Mouse (Mus musculus): ENCODE results near the gene Acta1. TPM values are rescaled to one million over a fixed set of nuclear protein-coding genes. Genes with fewer than 3 reads are reported as not detected.

Acta1 gene
- polyA plus RNA-seq, 1 experiment from 2014 or later: 159 TPM

DNA sequence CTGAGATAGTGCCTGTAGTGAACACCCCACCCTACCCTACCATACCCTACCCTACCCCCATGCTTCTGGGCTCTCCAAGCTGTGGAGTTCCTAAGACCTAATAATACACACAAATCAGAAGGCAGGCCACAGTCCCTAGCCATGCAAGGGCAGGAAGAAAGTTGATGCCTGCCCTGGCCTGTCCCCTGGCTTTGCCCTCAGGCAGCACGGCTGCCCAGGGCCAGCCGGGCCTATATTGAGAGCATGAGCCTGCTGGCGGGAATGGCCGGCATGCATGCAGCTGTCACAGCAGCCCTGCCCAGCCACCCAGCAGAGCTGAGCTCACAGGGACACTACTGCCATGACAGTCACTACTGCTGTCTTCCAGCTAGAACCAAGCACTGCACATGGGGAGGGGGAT, 11.5 kb downstream of the Acta1 start:
- Histone ChIP-seq H3K36me3 (replicated peaks) (no peaks in the 10 kb centered on the region), H3K27me3 (peaks cover 43% of the 10 kb centered on the region), H3K4me2 (no peak overlapping the region), H3K4me3 (replicated peaks) (no peak overlapping the region), H3K27ac (replicated peaks) (no peak overlapping the region), H3K4me1 (replicated peaks) (no peaks in the 10 kb centered on the region), H3K9me3 (replicated peaks) (no peaks in the 10 kb centered on the region), H3K9ac (no peak overlapping the region)
- ATAC-seq (ENCODE audit: insufficient read depth): no peak
- WGBS (ENCODE audit: insufficient replicate concordance): 65% methylated on average over 4 of the region's 4 CpGs

DNA sequence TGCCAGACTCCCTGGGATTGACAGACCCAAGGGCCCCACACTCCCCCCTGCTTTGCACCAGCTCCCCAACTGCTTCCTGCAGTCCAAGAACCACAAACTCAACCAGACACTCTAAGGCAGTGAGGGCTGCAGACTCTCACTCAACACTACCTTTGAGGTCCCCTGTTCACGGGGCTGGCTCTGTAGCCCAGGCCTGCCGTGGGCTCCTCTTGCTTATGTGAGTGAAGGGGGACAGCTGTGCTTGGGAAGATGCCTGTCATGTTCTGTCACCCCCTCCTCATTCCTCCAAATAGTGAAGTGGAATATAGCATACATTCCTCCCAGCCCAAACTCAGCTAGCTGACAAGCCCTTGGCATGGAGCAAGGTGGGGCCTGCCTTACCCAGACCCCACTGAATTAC, 12.1 kb downstream of the Acta1 start:
- Histone ChIP-seq H3K4me1 (replicated peaks) (no peaks in the 10 kb centered on the region), H3K27ac (replicated peaks) (no peak overlapping the region), H3K9me3 (replicated peaks) (no peaks in the 10 kb centered on the region), H3K4me3 (replicated peaks) (no peak overlapping the region), H3K9ac (no peak overlapping the region), H3K36me3 (replicated peaks) (no peaks in the 10 kb centered on the region), H3K4me2 (no peak overlapping the region), H3K27me3 (peaks cover 43% of the 10 kb centered on the region)
- WGBS (ENCODE audit: insufficient replicate concordance): 45% methylated on average over 2 of the region's 2 CpGs
- ATAC-seq (ENCODE audit: insufficient read depth): no peak

DNA sequence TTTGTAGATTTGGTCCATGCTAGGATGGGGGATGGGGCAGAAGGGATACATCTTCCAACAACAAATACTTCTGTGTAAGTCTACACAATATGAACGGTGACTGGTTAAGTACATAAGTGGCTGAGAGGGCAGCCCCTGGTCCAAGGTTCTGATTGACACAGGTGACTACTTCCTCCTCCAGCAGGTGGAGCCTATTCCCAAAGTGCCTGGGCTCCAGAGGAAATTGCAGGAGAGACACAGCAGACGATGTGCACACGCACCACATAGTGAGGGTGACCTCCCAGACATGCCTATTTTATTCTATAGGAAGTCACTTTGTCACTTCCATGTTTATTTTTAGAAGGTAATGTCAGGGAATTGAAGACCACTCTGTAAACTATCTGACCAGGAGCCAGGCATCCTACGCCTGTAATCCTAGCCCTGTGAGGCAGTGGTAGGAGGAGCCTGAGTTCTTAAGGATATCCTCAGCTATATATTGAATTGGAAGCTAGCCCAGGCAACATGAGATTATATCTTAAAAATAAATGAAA, 13.7 kb downstream of the Acta1 start:
- Histone ChIP-seq H3K9ac (no peak overlapping the region), H3K4me2 (no peak overlapping the region), H3K27me3 (peaks cover 33% of the 10 kb centered on the region), H3K4me3 (replicated peaks) (no peak overlapping the region), H3K36me3 (replicated peaks) (no peaks in the 10 kb centered on the region), H3K9me3 (replicated peaks) (no peaks in the 10 kb centered on the region), H3K27ac (replicated peaks) (no peak overlapping the region), H3K4me1 (replicated peaks) (no peaks in the 10 kb centered on the region)
- no peak for ATAC-seq (ENCODE audit: insufficient read depth)
- WGBS (ENCODE audit: insufficient replicate concordance): 34% methylated on average over 4 of the region's 4 CpGs

DNA sequence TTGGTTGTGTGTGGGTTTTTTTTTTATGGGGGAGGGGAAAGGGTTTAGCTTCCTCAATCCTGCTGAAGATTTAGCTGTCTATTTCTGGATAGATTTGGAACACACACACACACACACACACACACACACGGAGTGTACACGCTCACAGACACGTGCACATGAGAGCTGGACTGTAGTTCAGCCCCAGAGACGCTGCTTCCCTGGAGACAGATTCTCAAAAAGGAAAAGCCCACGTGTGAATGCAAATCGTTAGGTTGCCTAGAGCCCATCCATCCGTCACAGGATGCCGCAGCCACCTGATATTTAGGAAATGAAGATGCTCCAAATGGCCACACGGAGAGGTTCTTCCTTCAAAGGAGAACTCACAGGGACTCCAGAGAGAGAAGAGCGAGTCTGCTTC, 14.3 kb downstream of the Acta1 start:
- Histone ChIP-seq H3K4me1 (replicated peaks) (no peaks in the 10 kb centered on the region), H3K9me3 (replicated peaks) (no peaks in the 10 kb centered on the region), H3K27ac (replicated peaks) (no peak overlapping the region), H3K4me3 (replicated peaks) (no peak overlapping the region), H3K4me2 (no peak overlapping the region), H3K27me3 (peaks cover 27% of the 10 kb centered on the region), H3K36me3 (replicated peaks) (no peaks in the 10 kb centered on the region), H3K9ac (no peak overlapping the region)
- no peak for ATAC-seq (ENCODE audit: insufficient read depth)
- 45% methylated on average over 10 of the region's 10 CpGs for WGBS (ENCODE audit: insufficient replicate concordance)

DNA sequence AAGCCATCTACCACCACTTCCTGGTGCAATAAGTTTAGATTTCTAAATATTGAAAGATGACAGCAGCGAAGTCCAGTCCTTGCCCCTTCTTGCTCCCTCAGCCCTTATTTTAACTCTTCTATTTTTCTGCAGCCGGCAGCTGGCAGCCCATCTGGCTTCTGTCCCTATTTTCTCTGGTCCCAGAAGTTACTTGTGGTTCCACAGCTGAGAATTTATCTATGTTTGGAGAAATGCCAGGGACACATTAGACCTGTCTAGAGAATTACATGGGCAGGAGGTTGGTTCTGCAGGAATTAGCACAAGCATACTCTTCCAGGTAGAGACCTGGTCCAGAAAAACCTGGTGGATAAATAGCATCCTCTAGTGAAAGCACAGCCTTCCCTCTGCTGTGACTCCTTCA, 16.7 kb downstream of the Acta1 start:
- ATAC-seq (ENCODE audit: insufficient read depth): no peak
- H3K9me3 ChIP-seq (replicated peaks): no peaks in the 10 kb centered on the region
- no peak overlapping the region for H3K9ac ChIP-seq
- H3K4me1 ChIP-seq (replicated peaks): no peaks in the 10 kb centered on the region
- H3K4me2 ChIP-seq: no peak overlapping the region
- H3K27ac ChIP-seq (replicated peaks): no peak overlapping the region
- H3K36me3 ChIP-seq (replicated peaks): no peaks in the 10 kb centered on the region
- no peak overlapping the region for H3K4me3 ChIP-seq (replicated peaks)
- WGBS (ENCODE audit: insufficient replicate concordance): 59% methylated on average over 2 of the region's 2 CpGs
- H3K27me3 ChIP-seq: peaks cover 3% of the 10 kb centered on the region

DNA sequence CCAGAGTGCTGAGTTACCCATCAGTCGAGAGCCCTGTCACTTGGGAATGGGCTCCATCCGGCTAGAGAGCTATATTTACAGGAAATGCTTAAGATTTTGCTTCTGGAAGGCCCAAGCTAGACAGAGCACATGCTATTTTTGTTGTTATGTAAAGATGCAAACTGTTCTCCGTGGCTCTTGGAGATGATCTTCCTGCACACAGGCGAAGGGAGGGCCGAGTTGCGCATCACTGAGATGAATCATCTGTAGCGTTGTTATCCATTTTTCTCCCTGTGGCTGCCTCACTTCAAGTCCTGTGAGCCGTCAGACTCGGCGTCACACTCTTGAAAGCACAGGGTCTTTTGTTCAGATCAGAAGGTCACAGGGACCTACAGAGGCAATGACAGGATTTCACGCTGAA, 20.2 kb downstream of the Acta1 start:
- H3K36me3 ChIP-seq (replicated peaks): no peaks in the 10 kb centered on the region

DNA sequence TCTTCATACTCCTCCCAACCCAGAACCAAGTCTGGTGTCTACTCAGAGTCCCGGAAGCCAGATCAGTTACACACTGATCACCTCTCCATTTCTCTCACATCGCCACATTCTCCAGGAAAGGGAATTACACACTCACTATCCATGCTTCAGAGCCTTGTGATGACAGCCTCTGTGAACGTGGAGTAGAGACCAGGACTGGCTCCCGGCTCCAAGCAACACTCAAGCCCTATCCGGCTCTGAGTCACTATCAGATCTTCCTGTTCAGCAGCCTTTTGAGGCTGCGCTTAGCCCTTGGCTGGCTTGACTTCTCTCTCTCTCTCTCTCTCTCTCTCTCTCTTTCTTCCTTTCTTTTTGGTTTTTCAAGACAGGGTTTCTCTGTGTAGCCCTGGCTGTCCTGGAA, 21.2 kb downstream of the Acta1 start:
- no peaks in the 10 kb centered on the region for H3K9me3 ChIP-seq (replicated peaks)
- H3K9ac ChIP-seq: no peak overlapping the region
- 62% methylated on average over 6 of the region's 6 CpGs for WGBS (ENCODE audit: insufficient replicate concordance)
- ATAC-seq (ENCODE audit: insufficient read depth): no peak
- no peak overlapping the region for H3K4me2 ChIP-seq
- no peak overlapping the region for H3K4me3 ChIP-seq (replicated peaks)
- H3K27ac ChIP-seq (replicated peaks): no peak overlapping the region
- H3K27me3 ChIP-seq: no peaks in the 10 kb centered on the region; the same call in 1 of the 2 replicates
- H3K36me3 ChIP-seq (replicated peaks): no peaks in the 10 kb centered on the region
- H3K4me1 ChIP-seq (replicated peaks): no peaks in the 10 kb centered on the region

More for the DNA sequence above, 20.2 kb downstream of the Acta1 start:
- Histone ChIP-seq H3K9me3 (replicated peaks) (no peaks in the 10 kb centered on the region), H3K9ac (no peak overlapping the region), H3K4me3 (replicated peaks) (no peak overlapping the region), H3K4me1 (replicated peaks) (no peaks in the 10 kb centered on the region), H3K4me2 (no peak overlapping the region), H3K27ac (replicated peaks) (no peak overlapping the region), H3K27me3 (no peaks in the 10 kb centered on the region; the same call in 1 of the 2 replicates)
- 69% methylated on average over 11 of the region's 11 CpGs for WGBS (ENCODE audit: insufficient replicate concordance)
- no peak for ATAC-seq (ENCODE audit: insufficient read depth)

DNA sequence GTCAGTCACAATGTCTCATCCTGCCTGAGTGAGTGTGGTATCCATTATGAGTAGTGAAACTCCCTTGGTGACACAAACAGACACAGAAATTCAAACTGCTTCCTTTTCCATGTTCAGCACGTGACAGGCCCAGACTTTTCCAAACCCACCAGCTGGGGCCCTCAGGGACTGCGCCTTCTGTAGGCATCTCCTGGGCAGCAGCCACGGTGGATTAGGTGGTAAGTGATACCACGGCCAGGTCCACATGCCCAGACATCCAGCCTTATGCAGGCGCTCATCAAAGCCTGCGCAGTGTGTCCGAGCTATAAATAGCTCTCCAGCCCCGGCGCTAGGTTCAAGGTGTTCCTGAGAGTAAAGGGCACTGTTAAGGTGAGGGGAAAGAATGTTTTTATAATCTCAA, 22.5 kb downstream of the Acta1 start:
- no peak overlapping the region for H3K9ac ChIP-seq

DNA sequence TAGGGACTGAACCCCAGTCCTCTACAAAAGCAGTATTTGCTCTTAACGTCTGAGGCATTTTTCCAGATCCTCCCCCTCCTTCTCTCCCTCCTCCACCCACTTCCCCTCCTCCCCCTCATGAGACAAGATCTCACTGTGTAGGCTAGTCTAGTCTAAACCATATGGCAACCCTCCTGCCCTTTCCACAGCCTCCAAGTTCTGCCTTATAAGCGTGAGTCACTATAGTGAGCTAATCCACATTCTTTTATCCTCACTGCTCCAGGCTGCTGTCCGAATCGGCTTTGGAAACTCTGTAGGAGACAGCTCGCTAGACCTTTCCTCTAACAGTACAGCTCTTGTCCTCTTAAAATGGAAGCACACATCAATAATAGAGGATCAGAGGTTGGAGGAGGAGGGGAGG, 27.6 kb downstream of the Acta1 start:
- Histone ChIP-seq H3K9me3 (replicated peaks) (no peaks in the 10 kb centered on the region), H3K4me2 (no peak overlapping the region), H3K36me3 (replicated peaks) (no peaks in the 10 kb centered on the region), H3K27me3 (peaks cover 45% of the 10 kb centered on the region), H3K9ac (no peak overlapping the region), H3K4me1 (replicated peaks) (no peaks in the 10 kb centered on the region), H3K27ac (replicated peaks) (no peak overlapping the region), H3K4me3 (replicated peaks) (no peak overlapping the region)
- ATAC-seq (ENCODE audit: insufficient read depth): no peak
- 39% methylated on average over 5 of the region's 5 CpGs for WGBS (ENCODE audit: insufficient replicate concordance)

More for the DNA sequence above, 22.5 kb downstream of the Acta1 start:
- Histone ChIP-seq H3K36me3 (replicated peaks) (no peaks in the 10 kb centered on the region), H3K4me1 (replicated peaks) (no peaks in the 10 kb centered on the region), H3K4me2 (no peak overlapping the region), H3K27me3 (0 out of 2 replicates have a peak, but pooled peaks cover 3% of the 10 kb centered on the region), H3K9me3 (replicated peaks) (no peaks in the 10 kb centered on the region), H3K27ac (replicated peaks) (no peak overlapping the region), H3K4me3 (replicated peaks) (no peak overlapping the region)
- 69% methylated on average over 9 of the region's 9 CpGs for WGBS (ENCODE audit: insufficient replicate concordance)
- no peak for ATAC-seq (ENCODE audit: insufficient read depth)

DNA sequence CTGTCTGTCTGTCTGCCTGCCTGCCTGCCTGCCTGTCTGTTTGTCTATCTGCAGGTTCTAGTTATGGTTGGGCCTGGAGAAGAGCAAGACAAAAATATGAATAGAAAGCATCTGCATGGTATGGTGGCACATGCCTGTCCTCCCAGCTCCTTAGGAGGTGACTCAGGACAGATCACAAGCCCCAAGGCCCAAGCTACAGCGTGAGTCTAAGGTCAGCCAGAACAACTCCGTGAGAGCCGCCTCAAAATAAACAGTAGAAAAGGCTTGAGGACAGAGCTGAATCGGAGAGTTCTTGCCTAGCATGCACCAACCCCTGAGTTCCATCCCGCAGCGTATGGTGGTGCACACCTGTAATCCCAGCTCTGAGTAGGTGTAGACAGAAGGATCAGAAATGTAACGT, 28.8 kb downstream of the Acta1 start:
- H3K27ac ChIP-seq (replicated peaks): no peak overlapping the region
- no peak overlapping the region for H3K4me3 ChIP-seq (replicated peaks)
- no peak overlapping the region for H3K4me2 ChIP-seq
- H3K9me3 ChIP-seq (replicated peaks): no peaks in the 10 kb centered on the region
- no peak for ATAC-seq (ENCODE audit: insufficient read depth)
- H3K9ac ChIP-seq: no peak overlapping the region
- peaks cover 55% of the 10 kb centered on the region for H3K27me3 ChIP-seq
- no peaks in the 10 kb centered on the region for H3K36me3 ChIP-seq (replicated peaks)
- 61% methylated on average over 7 of the region's 7 CpGs for WGBS (ENCODE audit: insufficient replicate concordance)
- H3K4me1 ChIP-seq (replicated peaks): no peaks in the 10 kb centered on the region

DNA sequence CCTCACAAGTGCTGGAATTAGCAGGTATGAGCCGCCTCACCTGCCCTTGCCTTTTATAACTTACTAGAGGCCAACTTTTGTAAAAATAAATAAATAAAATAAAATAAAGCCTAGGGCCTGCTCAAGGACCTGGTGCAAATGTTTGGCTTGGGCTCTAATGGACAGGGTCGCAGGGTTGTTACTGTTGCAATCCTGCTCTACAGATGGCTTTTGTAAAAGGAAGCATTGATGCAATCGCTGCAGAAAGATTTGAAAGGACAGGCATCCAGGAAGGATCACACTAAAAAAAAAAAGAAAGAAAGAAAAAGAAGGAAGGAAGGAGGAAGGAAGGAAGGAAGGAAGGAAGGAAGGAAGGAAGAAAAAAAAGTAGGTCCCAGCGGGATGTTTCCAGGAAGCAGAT, 34.2 kb downstream of the Acta1 start:
- 56% methylated on average over 4 of the region's 4 CpGs for whole genome bisulfite sequencing (ENCODE audit: insufficient replicate concordance)
- H3K4me3 ChIP-seq (replicated peaks): peak overlapping the region; percentile 84
- H3K4me2 ChIP-seq: peak overlapping the region; percentile 91
- ATAC-seq (ENCODE audit: insufficient read depth): no peak
- H3K27ac ChIP-seq (replicated peaks): no peak overlapping the region
- H3K9me3 ChIP-seq (replicated peaks): no peaks in the 10 kb centered on the region
- H3K36me3 ChIP-seq (replicated peaks): no peaks in the 10 kb centered on the region
- peaks cover 25% of the 10 kb centered on the region for H3K4me1 ChIP-seq (replicated peaks)
- H3K27me3 ChIP-seq: peaks cover 53% of the 10 kb centered on the region
- no peak overlapping the region for H3K9ac ChIP-seq

DNA sequence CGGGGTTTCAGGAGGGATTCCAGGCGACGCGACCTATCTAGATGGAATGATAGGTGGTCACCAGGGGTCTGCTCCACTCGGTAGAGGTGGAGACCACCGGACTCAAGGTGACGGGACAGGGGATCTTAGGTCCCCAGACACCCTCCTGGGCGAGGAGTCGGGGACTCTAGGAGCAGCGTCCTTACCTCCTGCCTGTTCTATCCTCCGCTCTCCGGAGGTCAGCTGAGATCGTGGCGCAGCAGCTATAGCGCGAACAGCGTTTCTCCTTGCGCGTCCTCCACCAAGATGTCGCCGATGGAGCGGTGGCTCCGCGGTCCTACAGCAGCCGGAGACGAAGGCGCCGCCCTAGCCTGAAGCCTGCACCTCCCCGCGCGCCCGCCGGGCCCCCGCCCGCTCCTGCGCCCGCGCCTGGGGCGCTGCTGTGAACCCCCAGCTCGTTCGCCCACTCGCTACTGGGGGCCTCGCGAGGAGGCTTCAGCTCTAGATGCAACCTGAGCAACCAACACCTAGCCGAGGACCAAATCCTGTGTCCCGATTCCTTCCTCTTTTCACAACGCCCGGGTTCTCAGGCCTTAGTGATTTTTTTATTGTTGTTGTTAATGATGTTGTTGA, 34.8 kb downstream of the Acta1 start, which contains the start of gene Ccsap:
Ccsap (minus strand) TSS at position 562 of the 612 bp plus-strand sequence.
- 1% methylated on average over 48 of the region's 48 CpGs for WGBS (ENCODE audit: insufficient replicate concordance)
- Histone ChIP-seq H3K4me2 (peak within 1 kb of the TSS; percentile 91), H3K4me1 (replicated peaks) (peaks cover 29% of the 10 kb centered on the region), H3K9ac (peak within 1 kb of the TSS; percentile 92), H3K4me3 (replicated peaks) (peak within 1 kb of the TSS; percentile 84), H3K27me3 (peaks cover 48% of the 10 kb centered on the region), H3K36me3 (replicated peaks) (no peaks in the 10 kb centered on the region), H3K9me3 (replicated peaks) (no peaks in the 10 kb centered on the region), H3K27ac (replicated peaks) (peak within 1 kb of the TSS; percentile 91)
- ATAC-seq (ENCODE audit: insufficient read depth): peak; percentile 65
